9 mouse cellular contexts compared by ENCODE assay signal in the genomic region with DNA sequence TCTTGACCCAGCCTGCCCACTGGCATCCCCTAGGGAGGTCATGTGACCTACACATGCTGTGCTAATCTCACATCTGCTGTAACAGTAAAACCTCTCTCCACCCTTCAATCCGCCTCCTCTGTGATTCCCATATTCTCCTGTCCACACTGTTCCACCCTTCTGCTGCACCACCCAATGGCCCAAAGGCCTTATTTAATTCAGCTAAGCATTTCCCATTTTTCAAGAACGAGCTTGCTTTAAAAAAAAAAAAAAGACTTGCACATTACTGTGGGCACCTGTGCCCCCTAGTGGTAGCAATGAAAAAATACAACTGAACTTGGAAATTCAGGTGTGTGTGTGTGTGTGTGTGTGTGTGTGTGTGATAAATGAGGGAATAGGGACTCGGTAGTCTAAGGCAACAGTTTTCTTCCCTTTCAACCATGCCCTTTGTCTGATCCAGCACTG. TPM values are rescaled to one million over a fixed set of nuclear protein-coding genes. Genes with fewer than 3 reads are reported as not detected.
A peak's percentile ranks its signal among the peaks of the same experiment; 100 is the strongest.
DNase-seq lines count a peak whose midpoint lies in the region; ATAC-seq and TF ChIP-seq lines count a peak whose summit lies in the region.
"Had no signal": no experiment of that assay in that cellular context is flagged by ENCODE, and none has a peak within 500 bp of the region (broad histone marks: within the 10 kb centered on the region; RNA-seq: fewer than 3 reads in every experiment).

No protein-coding gene starts in this region.

- peak overlapping the region; percentile 41; the same call in 1 of the 2 replicates for H3K4me2 ChIP-seq in heart, embryonic 12.5 days
- no peak overlapping the region for H3K4me2 ChIP-seq in intestine, embryonic 14.5 days (ENCODE audit: low read length)
- H3K4me2 ChIP-seq in midbrain, embryonic 11.5 days: no peak overlapping the region

- intact Hi-C loops in heart, postnatal 25 days (cut with DNase I): loop anchor here (1.0 to 5.0 kb wide), 3 partner anchors 128 to 388 kb away; a partner anchor contains a TSS

- H3K9me3 ChIP-seq in heart, embryonic 12.5 days (replicated peaks): no peaks in the 10 kb centered on the region
- no peaks in the 10 kb centered on the region for H3K9me3 ChIP-seq in ES-E14 (ENCODE audit: control insufficient read depth, insufficient read depth, low read depth, low read length)
- H3K9me3 ChIP-seq in intestine, embryonic 14.5 days (ENCODE audit: control insufficient read depth, low read length): no peaks in the 10 kb centered on the region
- no peaks in the 10 kb centered on the region for H3K9me3 ChIP-seq in midbrain, embryonic 11.5 days (ENCODE audit: control insufficient read depth, low read length)

- no peaks in the 10 kb centered on the region for H3K36me3 ChIP-seq in heart, embryonic 12.5 days
- no peaks in the 10 kb centered on the region for H3K36me3 ChIP-seq in ES-E14 (ENCODE audit: control insufficient read depth, insufficient read depth, low read length, poor library complexity, severe bottlenecking)
- no peaks in the 10 kb centered on the region for H3K36me3 ChIP-seq in intestine, embryonic 14.5 days (ENCODE audit: control insufficient read depth, insufficient read depth, low read length)
- H3K36me3 ChIP-seq in midbrain, embryonic 11.5 days (ENCODE audit: control insufficient read depth, insufficient read depth, low read length): no peaks in the 10 kb centered on the region

- ATAC-seq in heart, embryonic 12.5 days (ENCODE audit: insufficient number of reproducible peaks, low FRiP score): no peak
- ATAC-seq in intestine, embryonic 14.5 days (replicated peaks; ENCODE audit: low FRiP score, low TSS enrichment, low read depth): peak; percentile 50; the same call in 1 of the 2 replicates
- peak; percentile 71 for ATAC-seq in midbrain, embryonic 11.5 days (ENCODE audit: low FRiP score)

- DNase-seq in heart, postnatal 25 days (ENCODE audit: low spot score): no peak
- DNase-seq in ES-E14 (ENCODE audit: low read depth, low spot score): peak; percentile 29
- peak; percentile 4 for DNase-seq in fibroblast of lung, adult 2 months (ENCODE audit: low read depth)
- DNase-seq in intestine, embryonic 14.5 days (ENCODE audit: low spot score): peak; percentile 64
- peak; percentile 85 for DNase-seq in midbrain, embryonic 11.5 days (ENCODE audit: low spot score, missing footprints)
- DNase-seq in urinary bladder, postnatal 14 days (ENCODE audit: low spot score): no peak
- DNase-seq in right cerebral cortex, postnatal 36 days (ENCODE audit: low spot score in 2 of 2): no peak

- no peak overlapping the region for H3K27ac ChIP-seq in heart, embryonic 12.5 days (ENCODE audit: poor library complexity, severe bottlenecking)
- no peak overlapping the region for H3K27ac ChIP-seq in ES-E14 (ENCODE audit: insufficient read depth, low read depth, low read length, poor library complexity, severe bottlenecking)
- H3K27ac ChIP-seq in intestine, embryonic 14.5 days (ENCODE audit: low read depth): no peak overlapping the region
- H3K27ac ChIP-seq in midbrain, embryonic 11.5 days (ENCODE audit: low read depth, low read length): no peak overlapping the region

- 0 out of 2 replicates have a peak, but pooled peaks cover 4% of the 10 kb centered on the region for H3K27me3 ChIP-seq in heart, embryonic 12.5 days (replicated peaks)
- no peaks in the 10 kb centered on the region for H3K27me3 ChIP-seq in intestine, embryonic 14.5 days (replicated peaks; ENCODE audit: control insufficient read depth, insufficient read depth, low read length)
- H3K27me3 ChIP-seq in midbrain, embryonic 11.5 days (ENCODE audit: control insufficient read depth, insufficient read depth, low read length): no peaks in the 10 kb centered on the region

- H3K4me1 ChIP-seq in heart, embryonic 12.5 days (replicated peaks): no peaks in the 10 kb centered on the region
- 0 out of 4 replicates have a peak, but pooled peaks cover 0 to 2% of the 10 kb centered on the region in 2 experiments for H3K4me1 ChIP-seq in ES-E14 (ENCODE audit: control insufficient read depth in 2 of 2, insufficient read depth in 2 of 2, low read length in 2 of 2, poor library complexity in 1 of 2)
- H3K4me1 ChIP-seq in intestine, embryonic 14.5 days (replicated peaks; ENCODE audit: control insufficient read depth, insufficient read depth, low read length): no peaks in the 10 kb centered on the region
- no peaks in the 10 kb centered on the region for H3K4me1 ChIP-seq in midbrain, embryonic 11.5 days (ENCODE audit: control insufficient read depth, insufficient read depth, low read length)

- in situ Hi-C loops in ES-E14 (cut with MboI; ENCODE audit: low sequenced_read_pairs in 2 of 2, unreplicated experiment in 2 of 2): no loop called here

- no peak overlapping the region for H3K9ac ChIP-seq in heart, embryonic 12.5 days
- H3K9ac ChIP-seq in ES-E14 (ENCODE audit: insufficient read depth, low read depth, low read length, poor library complexity, severe bottlenecking): no peak overlapping the region
- no peak overlapping the region for H3K9ac ChIP-seq in intestine, embryonic 14.5 days (ENCODE audit: low read length)
- no peak overlapping the region for H3K9ac ChIP-seq in midbrain, embryonic 11.5 days (ENCODE audit: low read length)

- no peak overlapping the region for H3K4me3 ChIP-seq in heart, embryonic 12.5 days
- H3K4me3 ChIP-seq in ES-E14 (ENCODE audit: insufficient read depth in 1 of 2, low read depth in 1 of 2, low read length in 2 of 2, poor library complexity in 1 of 2, severe bottlenecking in 1 of 2): no peak overlapping the region; a peak in 1 of 4 replicates
- H3K4me3 ChIP-seq in intestine, embryonic 14.5 days (ENCODE audit: low read depth, low read length): no peak overlapping the region
- H3K4me3 ChIP-seq in midbrain, embryonic 11.5 days (ENCODE audit: low read depth, low read length): no peak overlapping the region

- 18% methylated on average over 3 of the region's 3 CpGs for WGBS in heart, embryonic 12.5 days
- 38% methylated on average over 3 of the region's 3 CpGs for WGBS in intestine, embryonic 14.5 days
- 40% methylated on average over 3 of the region's 3 CpGs for WGBS in midbrain, embryonic 11.5 days

TF ChIP-seq in ES-E14, 5 proteins besides CTCF, POLR2A, EP300 and RAD21:
- TF ChIP-seq ZNF384 (IDR thresholded peaks at IDR 0.05; ENCODE audit: low read depth, low read length): peak; percentile 99
- no peak for TF ChIP-seq CHD2 (IDR thresholded peaks at IDR 0.05; ENCODE audit: low read depth, low read length)
- TF ChIP-seq MAFK (IDR thresholded peaks at IDR 0.05; ENCODE audit: insufficient read depth, low read depth, low read length): 0 out of 2 replicates have a peak, but pooled peaks have one; percentile 50
- no peak for TF ChIP-seq HCFC1 (IDR thresholded peaks at IDR 0.05; ENCODE audit: borderline replicate concordance, insufficient read depth, low read length)
- TF ChIP-seq ZC3H11A (IDR thresholded peaks at IDR 0.05; ENCODE audit: borderline replicate concordance, low read depth, low read length): peak; percentile 68

RNA-seq across cellular contexts. Expression of a gene that starts 5.8 kb away (rescaled TPM):
- not detected in 2 replicates for polyA plus RNA-seq in heart, embryonic 12.5 days (2016; fragmentation: Nextera tagmentation; extraction: Ambion mirVana)
- not detected for total RNA-seq in heart, postnatal 25 days (2021)
- total RNA-seq in ES-E14 (2012; rRNA removed): not detected in 2 replicates
- not detected in 2 replicates for polyA plus RNA-seq in intestine, embryonic 14.5 days (2014; fragmentation: Nextera tagmentation; extraction: Ambion mirVana)
- polyA plus RNA-seq in midbrain, embryonic 11.5 days (2014; fragmentation: Nextera tagmentation; extraction: Ambion mirVana): not detected in 2 replicates
- total RNA-seq: left cerebral cortex, postnatal 25 days had no signal

Comparison
In these comparisons a context has a peak if more than half of its experiments do, and no peak if none do; other contexts are left out.
1. DNase-seq: peak in ES-E14 (single experiment), fibroblast of lung, adult 2 months (single experiment), intestine, embryonic 14.5 days (single experiment) and midbrain, embryonic 11.5 days (single experiment); none in heart, postnatal 25 days (single experiment), urinary bladder, postnatal 14 days (single experiment) and right cerebral cortex, postnatal 36 days (0 of 2).